Mouse (Mus musculus) left cerebral cortex, postnatal 14 days (tissue): ENCODE measurements around the gene Rpl15. TPM values are rescaled to one million over a fixed set of nuclear protein-coding genes. Genes with fewer than 3 reads are reported as not detected.
A peak's percentile ranks its signal among the peaks of the same experiment; 100 is the strongest.

Experiments used
- DNase-seq, 2 experiments: peaks; one replicate each; pipeline ENCODE4 v3.0.0; 2021 to 2022; ENCODE audit warnings: low spot score in 2 of 2, mixed read lengths in 1 of 2
- intact Hi-C: fragments of 180-260 bp; cut with DNase I; formaldehyde crosslinking; loops from one replicate; pipeline ENCODE4 v1.15.1; 2025
- long read RNA-seq, 2 experiments: library from polyadenylated mRNA; stranded (forward); transcript quantifications; one replicate each; pipeline ENCODE4 v2.0.0; 2021
- total RNA-seq, 2 experiments: library from RNA; stranded (reverse); gene quantifications; 2 replicates each; pipeline ENCODE4 v1.2.3; 2021

Gene Rpl15
- total RNA-seq, result 100 to 1,000 TPM; 430 to 476 TPM
- long read RNA-seq, experiment 1, transcript Rpl15-201 (4 exons, 883 nt), result minor isoform, 13 of 151 reads
- long read RNA-seq, experiment 1, transcript Rpl15-202 (4 exons, 1,922 nt), result major isoform, 122 of 151 reads
- long read RNA-seq, experiment 1, transcript Rpl15-204 (3 exons, 802 nt), result minor isoform, 13 of 151 reads
- long read RNA-seq, experiment 1, partial matches to known transcripts, result 0 of 151 reads
- long read RNA-seq, experiment 1, other reads (novel, unspliced or antisense), result 1 of 151 reads
- long read RNA-seq, experiment 2, transcript Rpl15-203 (4 exons, 802 nt), result minor isoform, 5 of 137 reads
- long read RNA-seq, experiment 2, transcript Rpl15-202 (4 exons, 1,922 nt), result major isoform, 93 of 137 reads
- long read RNA-seq, experiment 2, transcript Rpl15-204 (3 exons, 802 nt), result minor isoform, 11 of 137 reads
- long read RNA-seq, experiment 2, transcript Rpl15-201 (4 exons, 883 nt), result minor isoform, 18 of 137 reads
- long read RNA-seq, experiment 2, partial matches to known transcripts, result 6 of 137 reads
- long read RNA-seq, experiment 2, other reads (novel, unspliced or antisense), result 3 of 137 reads

GRCm38 (mm10) chr14:18270529-18271441 lies at the start of gene Rpl15, which contains the start of gene Nkiras1:
TSS of gene Rpl15 (minus strand) at chr14:18271391.
TSS of gene Nkiras1 (plus strand) at chr14:18271136.
- peak; percentile 99 for DNase-seq
- intact Hi-C loops, result loop anchor here (2.0 kb wide), 2 partner anchors 32 to 60 kb away; partner anchors contain the start of genes Nr1d2 and Ube2e1

- intact Hi-C loops, result no loop called here
- DNase-seq, result no peak
These were observed 46.5 kb upstream of the Rpl15 start for GRCm38 (mm10) chr14:18317457-18318411.

GRCm38 (mm10) chr14:18304165-18304564 lies 33.0 kb upstream of the Rpl15 start:
- no peak for DNase-seq
- intact Hi-C loops, result no loop called here

GRCm38 (mm10) chr14:18303262-18303661 lies 32.1 kb upstream of the Rpl15 start:
- intact Hi-C loops, result no loop called here
- peak; percentile 71 to 91 for DNase-seq

- intact Hi-C loops, result no loop called here
- DNase-seq, result no peak
These were observed 31.6 kb upstream of the Rpl15 start for GRCm38 (mm10) chr14:18302750-18303149.

- intact Hi-C loops, result no loop called here
- no peak for DNase-seq
These were observed 30.4 kb upstream of the Rpl15 start for GRCm38 (mm10) chr14:18301591-18301990.

- intact Hi-C loops, result no loop called here
- no peak for DNase-seq
These were observed 29.5 kb upstream of the Rpl15 start for GRCm38 (mm10) chr14:18300676-18301075.

- intact Hi-C loops, result no loop called here
- DNase-seq, result no peak
These were observed 27.7 kb upstream of the Rpl15 start for GRCm38 (mm10) chr14:18298874-18299273.

- intact Hi-C loops, result no loop called here
- no peak for DNase-seq
These were observed 26.2 kb upstream of the Rpl15 start for GRCm38 (mm10) chr14:18297441-18297840.

GRCm38 (mm10) chr14:18292578-18292977 lies 21.4 kb upstream of the Rpl15 start:
- intact Hi-C loops, result no loop called here
- DNase-seq, result no peak

GRCm38 (mm10) chr14:18292111-18292510 lies 20.9 kb upstream of the Rpl15 start:
- intact Hi-C loops, result no loop called here
- DNase-seq, result no peak

GRCm38 (mm10) chr14:18287391-18287790 lies 16.2 kb upstream of the Rpl15 start:
- DNase-seq, result no peak
- intact Hi-C loops, result loop anchor here (5.0 kb wide), 1 partner anchor 50 kb away; the partner anchor contains the start of gene Nr1d2

GRCm38 (mm10) chr14:18286441-18286840 lies 15.2 kb upstream of the Rpl15 start:
- intact Hi-C loops, result loop anchor here (5.0 kb wide), 1 partner anchor 49 kb away; the partner anchor contains the start of gene Nr1d2
- no peak for DNase-seq

GRCm38 (mm10) chr14:18285476-18285875 lies 14.3 kb upstream of the Rpl15 start:
- intact Hi-C loops, result loop anchor here (5.0 kb wide), 1 partner anchor 48 kb away; the partner anchor contains the start of gene Nr1d2
- no peak for DNase-seq

- intact Hi-C loops, result no loop called here
- DNase-seq, result peak in 1 of 2 experiments; percentile 56
These were observed 13.4 kb upstream of the Rpl15 start for GRCm38 (mm10) chr14:18284581-18284980.

- DNase-seq, result no peak
- intact Hi-C loops, result no loop called here
These were observed 9.2 kb upstream of the Rpl15 start for GRCm38 (mm10) chr14:18280375-18280774.

GRCm38 (mm10) chr14:18274526-18274925 lies 3.3 kb upstream of the Rpl15 start:
- DNase-seq, result no peak
- intact Hi-C loops, result no loop called here

- intact Hi-C loops, result loop anchor here (2.0 kb wide), 2 partner anchors 33 to 59 kb away; partner anchors contain the start of genes Nr1d2 and Ube2e1
- DNase-seq, result no peak
These were observed 475 bp upstream of the Rpl15 start for GRCm38 (mm10) chr14:18271666-18272065.
